Mouse (Mus musculus): ENCODE results near the gene Gm49661.

DNA sequence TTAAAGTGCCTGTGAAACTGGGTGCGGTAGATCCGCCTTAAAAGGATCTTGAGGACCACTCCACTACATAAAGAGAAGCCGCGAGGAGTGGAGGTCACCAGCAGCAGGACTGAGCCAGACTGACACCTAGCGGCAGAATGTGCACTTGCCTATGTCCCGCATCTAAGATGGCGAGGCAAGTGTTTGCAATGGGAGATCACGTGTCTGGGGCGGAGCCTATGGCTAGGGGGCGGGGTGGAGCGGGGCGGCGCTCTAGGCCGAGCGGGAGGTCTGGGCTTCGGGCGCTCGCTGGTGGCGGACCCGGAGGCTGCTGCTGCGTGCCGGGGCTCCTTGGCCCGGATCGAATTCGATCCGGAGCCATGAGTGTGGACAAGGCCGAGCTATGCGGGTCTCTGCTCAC, 21.1 kb upstream of the Gm49661 start, which contains the start of gene Hook2:
- TF ChIP-seq GATA1 (IDR thresholded peaks at IDR 0.05; ENCODE audit: borderline replicate concordance, low read length) (no peak), CTCF (IDR thresholded peaks at IDR 0.05; ENCODE audit: low read depth, low read length) (peak; percentile 87), TAL1 (conservative IDR thresholded peaks at IDR 0.05; ENCODE audit: low read depth, low read length) (no peak)

All from G1E (cell line).